Mouse (Mus musculus): ENCODE data around the gene Olfr911-ps1. TPM values are rescaled to one million over a fixed set of nuclear protein-coding genes. Genes with fewer than 3 reads are reported as not detected.

Gene Olfr911-ps1
- polyA plus RNA-seq (2014; fragmentation: Illumina TruSeq; extraction: RNeasy Lipid Tissue Mini Kit (QIAGEN cat#74804); ENCODE audit: low read depth, low replicate concordance) = not detected

DNA sequence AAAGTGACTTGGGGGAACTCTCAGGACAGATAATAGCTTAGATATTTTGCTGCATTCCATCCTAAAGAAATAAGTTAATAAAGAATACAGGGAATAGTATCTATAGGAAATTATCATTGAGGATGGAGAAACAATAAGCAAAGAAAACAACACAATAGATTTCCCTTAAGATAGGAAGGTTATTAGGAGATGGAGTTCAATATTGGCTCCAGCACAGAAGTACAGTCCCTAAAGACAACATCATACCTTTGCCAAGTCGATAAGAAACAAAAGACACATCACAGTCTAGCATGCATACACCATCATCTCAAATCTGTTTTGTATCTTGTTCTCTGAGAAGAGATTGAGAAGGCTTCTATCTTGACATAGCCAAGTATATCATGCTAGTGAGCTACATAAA, at the start of gene Olfr911-ps1:
TSS of gene Olfr911-ps1 (plus strand) at position 301 of the 400 bp plus-strand sequence.

GRCm38 (mm10) chr9:38486785-38487184, 34.6 kb upstream of the Olfr911-ps1 start, which contains the start of gene Olfr906:
Gene Olfr906 (plus strand): TSS chr9:38487085.

GRCm38 (mm10) chr9:38495501-38495900, 25.9 kb upstream of the Olfr911-ps1 start, which contains the start of gene Olfr907:
Gene Olfr907 (plus strand): TSS chr9:38495801.

DNA sequence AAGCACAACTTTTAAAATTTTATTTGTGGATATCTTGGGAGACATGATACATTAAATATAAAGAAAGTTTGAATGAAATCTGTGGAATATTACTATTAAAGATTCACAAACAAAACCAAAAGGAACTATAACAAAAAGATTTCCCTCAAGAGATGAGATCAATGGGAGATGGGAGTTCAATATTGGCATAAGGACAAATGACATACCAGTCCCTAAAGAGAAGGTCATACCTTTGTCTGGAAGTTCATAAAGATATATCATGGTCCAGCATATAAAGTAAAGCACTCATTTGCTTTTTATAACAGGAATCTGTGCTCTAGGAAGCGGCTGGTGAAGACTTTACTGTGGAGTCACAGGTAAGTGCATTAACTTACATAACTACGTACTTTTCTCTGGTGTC, 16.2 kb downstream of the Olfr911-ps1 start, which contains the start of gene Olfr910:
TSS of gene Olfr910 (plus strand) at position 301 of the 400 bp plus-strand sequence.

Other genes starting within 250 kb of the Olfr911-ps1 start
- gene Olfr896-ps1, start 230.5 kb upstream of the Olfr911-ps1 start, polyA plus RNA-seq (2014; fragmentation: Illumina TruSeq; extraction: RNeasy Lipid Tissue Mini Kit (QIAGEN cat#74804); ENCODE audit: low read depth, low replicate concordance) = not detected
- not detected for gene Olfr25, start 192.5 kb upstream of the Olfr911-ps1 start, polyA plus RNA-seq (2014; fragmentation: Illumina TruSeq; extraction: RNeasy Lipid Tissue Mini Kit (QIAGEN cat#74804); ENCODE audit: low read depth, low replicate concordance)
- gene Olfr898, start 173.2 kb upstream of the Olfr911-ps1 start, polyA plus RNA-seq (2014; fragmentation: Illumina TruSeq; extraction: RNeasy Lipid Tissue Mini Kit (QIAGEN cat#74804); ENCODE audit: low read depth, low replicate concordance) = not detected
- not detected for gene Olfr250, start 154.7 kb upstream of the Olfr911-ps1 start, polyA plus RNA-seq (2014; fragmentation: Illumina TruSeq; extraction: RNeasy Lipid Tissue Mini Kit (QIAGEN cat#74804); ENCODE audit: low read depth, low replicate concordance)
- not detected for gene Olfr251, start 144.5 kb upstream of the Olfr911-ps1 start, polyA plus RNA-seq (2014; fragmentation: Illumina TruSeq; extraction: RNeasy Lipid Tissue Mini Kit (QIAGEN cat#74804); ENCODE audit: low read depth, low replicate concordance)
- gene Olfr147, start 119.9 kb upstream of the Olfr911-ps1 start, polyA plus RNA-seq (2014; fragmentation: Illumina TruSeq; extraction: RNeasy Lipid Tissue Mini Kit (QIAGEN cat#74804); ENCODE audit: low read depth, low replicate concordance) = not detected
- gene Olfr901, start 92.1 kb upstream of the Olfr911-ps1 start, polyA plus RNA-seq (2014; fragmentation: Illumina TruSeq; extraction: RNeasy Lipid Tissue Mini Kit (QIAGEN cat#74804); ENCODE audit: low read depth, low replicate concordance) = not detected
- gene Olfr902, start 73.9 kb upstream of the Olfr911-ps1 start, polyA plus RNA-seq (2014; fragmentation: Illumina TruSeq; extraction: RNeasy Lipid Tissue Mini Kit (QIAGEN cat#74804); ENCODE audit: low read depth, low replicate concordance) = not detected
- gene Olfr904, start 58.4 kb upstream of the Olfr911-ps1 start, polyA plus RNA-seq (2014; fragmentation: Illumina TruSeq; extraction: RNeasy Lipid Tissue Mini Kit (QIAGEN cat#74804); ENCODE audit: low read depth, low replicate concordance) = not detected
- gene Olfr905, start 50.5 kb upstream of the Olfr911-ps1 start, polyA plus RNA-seq (2014; fragmentation: Illumina TruSeq; extraction: RNeasy Lipid Tissue Mini Kit (QIAGEN cat#74804); ENCODE audit: low read depth, low replicate concordance) = not detected
- gene Olfr906, start 34.5 kb upstream of the Olfr911-ps1 start, polyA plus RNA-seq (2014; fragmentation: Illumina TruSeq; extraction: RNeasy Lipid Tissue Mini Kit (QIAGEN cat#74804); ENCODE audit: low read depth, low replicate concordance) = not detected
- not detected for gene Olfr907, start 25.8 kb upstream of the Olfr911-ps1 start, polyA plus RNA-seq (2014; fragmentation: Illumina TruSeq; extraction: RNeasy Lipid Tissue Mini Kit (QIAGEN cat#74804); ENCODE audit: low read depth, low replicate concordance)
- gene Olfr910, start 16.3 kb downstream of the Olfr911-ps1 start, polyA plus RNA-seq (2014; fragmentation: Illumina TruSeq; extraction: RNeasy Lipid Tissue Mini Kit (QIAGEN cat#74804); ENCODE audit: low read depth, low replicate concordance) = not detected
- gene Olfr912, start 58.6 kb downstream of the Olfr911-ps1 start, polyA plus RNA-seq (2014; fragmentation: Illumina TruSeq; extraction: RNeasy Lipid Tissue Mini Kit (QIAGEN cat#74804); ENCODE audit: low read depth, low replicate concordance) = not detected
- not detected for gene Olfr913, start 71.2 kb downstream of the Olfr911-ps1 start, polyA plus RNA-seq (2014; fragmentation: Illumina TruSeq; extraction: RNeasy Lipid Tissue Mini Kit (QIAGEN cat#74804); ENCODE audit: low read depth, low replicate concordance)
- not detected for gene Olfr914, start 83.5 kb downstream of the Olfr911-ps1 start, polyA plus RNA-seq (2014; fragmentation: Illumina TruSeq; extraction: RNeasy Lipid Tissue Mini Kit (QIAGEN cat#74804); ENCODE audit: low read depth, low replicate concordance)
- gene Olfr916, start 138.3 kb downstream of the Olfr911-ps1 start, polyA plus RNA-seq (2014; fragmentation: Illumina TruSeq; extraction: RNeasy Lipid Tissue Mini Kit (QIAGEN cat#74804); ENCODE audit: low read depth, low replicate concordance) = not detected
- gene Olfr917, start 144.3 kb downstream of the Olfr911-ps1 start, polyA plus RNA-seq (2014; fragmentation: Illumina TruSeq; extraction: RNeasy Lipid Tissue Mini Kit (QIAGEN cat#74804); ENCODE audit: low read depth, low replicate concordance) = not detected
- not detected for gene Olfr918, start 153.0 kb downstream of the Olfr911-ps1 start, polyA plus RNA-seq (2014; fragmentation: Illumina TruSeq; extraction: RNeasy Lipid Tissue Mini Kit (QIAGEN cat#74804); ENCODE audit: low read depth, low replicate concordance)
- not detected for gene Olfr919, start 182.1 kb downstream of the Olfr911-ps1 start, polyA plus RNA-seq (2014; fragmentation: Illumina TruSeq; extraction: RNeasy Lipid Tissue Mini Kit (QIAGEN cat#74804); ENCODE audit: low read depth, low replicate concordance)
- 120 TPM for gene Vwa5a, start 196.7 kb downstream of the Olfr911-ps1 start, polyA plus RNA-seq (2014; fragmentation: Illumina TruSeq; extraction: RNeasy Lipid Tissue Mini Kit (QIAGEN cat#74804); ENCODE audit: low read depth, low replicate concordance)
- 2.5 TPM for gene Olfr920, start 230.7 kb downstream of the Olfr911-ps1 start, polyA plus RNA-seq (2014; fragmentation: Illumina TruSeq; extraction: RNeasy Lipid Tissue Mini Kit (QIAGEN cat#74804); ENCODE audit: low read depth, low replicate concordance)